Mouse (Mus musculus) right cerebral cortex, postnatal 4 days (tissue): Measurements from ENCODE around the gene Zfp84.
"Not testable (repeated sequence)": the region's sequence is repeated elsewhere in the genome, so short reads cannot be mapped to it uniquely, and the experiment has no call there.

ENCODE experiments used
- DNase-seq: peaks from one replicate; pipeline ENCODE4 v3.0.0-alpha.2; 2022

Zfp84 gene

GRCm38 (mm10) chr7:29768090-29768900 is at the start of gene Zfp84:
Gene Zfp84 (plus strand): TSS chr7:29768552.
- peak; percentile 64 for DNase-seq

- not testable (repeated sequence) for DNase-seq
These were observed 42.8 kb upstream of the Zfp84 start for GRCm38 (mm10) chr7:29725461-29726142.

GRCm38 (mm10) chr7:29726860-29727259 is 41.5 kb upstream of the Zfp84 start, which contains the start of gene Catsperg2:
Gene Catsperg2 (minus strand): TSS chr7:29727032.
- peak; percentile 3 for DNase-seq

GRCm38 (mm10) chr7:29728055-29728454 is 40.3 kb upstream of the Zfp84 start:
- DNase-seq = no peak

- DNase-seq = no peak
These were observed 26.1 kb upstream of the Zfp84 start for GRCm38 (mm10) chr7:29742258-29742657.

DNA sequence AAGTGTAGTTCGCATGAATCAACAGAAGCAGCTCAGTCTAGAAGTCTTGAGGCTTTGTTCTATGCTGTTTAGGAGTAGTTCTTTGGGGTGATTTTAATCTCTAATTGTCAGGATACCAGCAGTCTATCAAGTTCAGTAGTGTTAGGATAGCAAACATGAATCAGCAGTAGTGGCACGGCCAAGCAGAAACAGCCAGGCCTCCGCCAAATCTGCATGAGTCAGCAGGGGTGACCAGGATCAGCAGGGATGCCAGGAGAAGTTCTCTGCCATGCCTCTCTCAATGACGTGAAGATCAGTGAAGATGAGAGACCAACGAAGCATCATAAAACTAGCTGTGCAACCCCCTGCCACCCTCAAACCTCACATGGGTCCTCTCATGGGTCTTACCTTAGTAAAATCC is 7.9 kb upstream of the Zfp84 start:
- DNase-seq = no peak

- no peak for DNase-seq
These were observed 3.6 kb upstream of the Zfp84 start for GRCm38 (mm10) chr7:29764702-29765101.

GRCm38 (mm10) chr7:29767058-29767686 is 1.2 kb upstream of the Zfp84 start:
- DNase-seq = peak; percentile 70

GRCm38 (mm10) chr7:29768980-29769379 is 628 bp downstream of the Zfp84 start:
- no peak for DNase-seq

DNA sequence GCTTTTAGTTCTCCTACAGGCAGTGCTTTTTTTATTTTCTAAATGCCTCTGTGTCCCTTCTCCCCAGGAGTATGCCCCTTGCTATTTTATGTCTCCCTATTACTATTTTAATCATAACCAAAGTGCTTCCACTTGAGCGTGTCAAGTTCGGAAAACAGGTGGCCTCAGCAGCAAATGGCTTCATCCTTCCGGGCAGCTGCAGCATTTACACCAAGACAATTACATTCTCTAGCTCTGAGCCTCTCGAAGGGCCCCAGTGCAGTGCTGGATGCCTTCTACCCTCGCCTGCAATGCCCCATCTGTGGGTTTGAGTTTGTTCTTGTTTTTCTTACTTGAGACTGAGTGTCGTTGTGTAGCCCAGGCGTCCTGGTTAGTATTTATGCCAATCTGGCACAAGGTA is 5.2 kb downstream of the Zfp84 start:
- DNase-seq = no peak

- no peak for DNase-seq
These were observed 6.0 kb downstream of the Zfp84 start for GRCm38 (mm10) chr7:29774371-29774770.

- DNase-seq = no peak
These were observed 8.2 kb downstream of the Zfp84 start for GRCm38 (mm10) chr7:29776568-29776967.

- no peak for DNase-seq
These were observed 9.0 kb downstream of the Zfp84 start for GRCm38 (mm10) chr7:29777372-29777771.

GRCm38 (mm10) chr7:29783871-29784551 is 15.7 kb downstream of the Zfp84 start, which contains the start of gene Zfp30:
Gene Zfp30 (plus strand): TSS chr7:29783998.
- DNase-seq = peak; percentile 84

GRCm38 (mm10) chr7:29785023-29785422 is 16.7 kb downstream of the Zfp84 start:
- no peak for DNase-seq

- DNase-seq = no peak
These were observed 17.5 kb downstream of the Zfp84 start for GRCm38 (mm10) chr7:29785888-29786287.

GRCm38 (mm10) chr7:29792906-29793305 is 24.6 kb downstream of the Zfp84 start:
- DNase-seq = no peak

- no peak for DNase-seq
These were observed 38.7 kb downstream of the Zfp84 start for GRCm38 (mm10) chr7:29807046-29807445.

DNA sequence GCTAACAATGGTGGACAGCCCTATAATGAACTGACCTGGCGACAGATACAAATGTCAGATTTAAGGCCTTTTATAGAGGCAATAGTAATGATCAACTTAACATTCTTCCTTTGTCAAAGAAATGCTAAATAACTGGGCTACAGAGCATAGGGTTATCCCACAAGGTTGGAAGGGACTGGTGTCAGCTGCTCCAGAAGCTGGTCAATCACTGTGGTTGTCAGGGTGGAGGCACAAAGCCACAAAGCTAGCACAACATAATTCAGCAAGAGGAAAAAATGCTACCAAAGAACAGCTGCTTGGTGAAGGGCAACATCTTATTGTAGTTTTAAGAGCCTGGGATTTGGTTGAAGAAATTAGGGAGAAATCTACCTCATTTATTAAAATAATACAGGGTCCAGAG is 43.9 kb downstream of the Zfp84 start:
- no peak for DNase-seq

- no peak for DNase-seq
These were observed 46.0 kb downstream of the Zfp84 start for GRCm38 (mm10) chr7:29814381-29814780.

GRCm38 (mm10) chr7:29815061-29815784 is 46.9 kb downstream of the Zfp84 start:
- no peak for DNase-seq

GRCm38 (mm10) chr7:29815910-29816429 is 47.6 kb downstream of the Zfp84 start, which contains the start of gene Zfp790:
Gene Zfp790 (plus strand): TSS chr7:29816114.
- peak; percentile 74 for DNase-seq
